Comparison of ENCODE assay signal across 9 mouse cellular contexts in the genomic region with DNA sequence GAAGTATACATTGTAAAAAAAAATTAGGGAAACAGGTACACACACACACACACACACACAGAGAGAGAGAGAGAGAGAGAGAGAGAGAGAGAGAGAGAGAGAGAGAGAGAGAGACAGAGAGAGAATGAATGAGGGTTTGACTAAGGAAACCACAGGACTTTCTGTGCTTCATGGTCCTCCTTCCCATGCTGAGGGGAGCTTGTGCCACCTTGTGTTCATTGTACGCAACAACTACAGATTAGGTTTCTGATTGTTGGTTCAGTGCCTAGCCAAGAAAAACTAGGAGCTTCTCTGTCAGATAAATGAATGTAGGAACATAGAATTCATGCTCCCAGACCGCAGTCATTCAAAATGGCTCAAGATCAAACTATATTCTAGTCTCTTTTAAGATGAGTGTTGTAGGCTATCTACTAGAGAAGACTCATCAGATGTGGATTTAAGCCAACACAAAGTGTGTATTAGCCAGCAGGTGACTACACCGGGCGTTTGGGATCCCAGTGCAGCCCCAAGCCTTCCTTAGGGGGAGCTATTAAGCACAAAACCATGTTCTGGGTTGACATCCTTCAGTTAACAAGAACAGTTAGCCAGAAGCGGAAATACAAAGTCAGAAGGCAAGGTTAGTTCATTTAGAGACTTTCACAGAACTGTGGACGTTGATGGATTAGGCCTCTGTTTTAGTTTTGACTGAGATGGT. TPM values are rescaled to one million over a fixed set of nuclear protein-coding genes. Genes with fewer than 3 reads are reported as not detected.
DNase-seq lines count a peak whose midpoint lies in the region; ATAC-seq lines count a peak whose summit lies in the region.
"Had no signal": no experiment of that assay in that cellular context is flagged by ENCODE, and none has a peak within 500 bp of the region (broad histone marks: within the 10 kb centered on the region; RNA-seq: fewer than 3 reads in every experiment).

No protein-coding gene starts in this region.

- no peaks in the 10 kb centered on the region for H3K27me3 ChIP-seq in liver, embryonic 11.5 days (replicated peaks; ENCODE audit: control insufficient read depth, insufficient read depth, low read length)
- no peaks in the 10 kb centered on the region for H3K27me3 ChIP-seq in hindbrain, embryonic 11.5 days (ENCODE audit: control insufficient read depth, insufficient read depth, low read length)

- no peak overlapping the region for H3K4me3 ChIP-seq in liver, embryonic 11.5 days (ENCODE audit: low read depth, low read length)
- no peak overlapping the region for H3K4me3 ChIP-seq in hindbrain, embryonic 11.5 days (ENCODE audit: low read depth, low read length)
- H3K4me3 ChIP-seq: erythroblast, embryonic 14.5 days had no signal

- H3K4me2 ChIP-seq in liver, embryonic 11.5 days = no peak overlapping the region
- no peak overlapping the region for H3K4me2 ChIP-seq in hindbrain, embryonic 11.5 days (replicated peaks; ENCODE audit: low read depth, low read length)

- DNase-seq in liver = peak; percentile 16
- DNase-seq in liver, embryonic 11.5 days (ENCODE audit: low spot score) = no peak
- DNase-seq in WW6 (ENCODE audit: low read depth, low spot score) = peak; percentile 36
- peak; percentile 86 for DNase-seq in embryo, embryonic 10 days (ENCODE audit: low spot score)
- peak; percentile 62 for DNase-seq in hindbrain, embryonic 11.5 days (ENCODE audit: low spot score)
- DNase-seq in left cerebral cortex, adult 11 months (ENCODE audit: low spot score) = peak; percentile 13
- peak; percentile 16 to 37 for DNase-seq in natural killer cell, adult 2 months (ENCODE audit: low spot score in 2 of 2)

- H3K9ac ChIP-seq in liver, embryonic 11.5 days (ENCODE audit: low read depth, low read length) = no peak overlapping the region
- H3K9ac ChIP-seq in hindbrain, embryonic 11.5 days (ENCODE audit: low read depth, low read length) = no peak overlapping the region

- H3K9me3 ChIP-seq in liver, embryonic 11.5 days (ENCODE audit: control insufficient read depth, low read length) = no peaks in the 10 kb centered on the region
- no peaks in the 10 kb centered on the region for H3K9me3 ChIP-seq in hindbrain, embryonic 11.5 days (ENCODE audit: control insufficient read depth, low read length)

- H3K27ac ChIP-seq in liver, embryonic 11.5 days (ENCODE audit: low read depth, low read length) = no peak overlapping the region
- no peak overlapping the region for H3K27ac ChIP-seq in hindbrain, embryonic 11.5 days (ENCODE audit: low read depth, low read length)

- no peaks in the 10 kb centered on the region for H3K4me1 ChIP-seq in liver, embryonic 11.5 days (replicated peaks; ENCODE audit: control insufficient read depth, insufficient read depth, low read length)
- no peaks in the 10 kb centered on the region for H3K4me1 ChIP-seq in hindbrain, embryonic 11.5 days (replicated peaks; ENCODE audit: control insufficient read depth, insufficient read depth, low read length)

- 65% methylated on average over 6 of the region's 6 CpGs for WGBS in liver, embryonic 11.5 days
- 71% methylated on average over 6 of the region's 6 CpGs for WGBS in hindbrain, embryonic 11.5 days

- ATAC-seq in liver, embryonic 11.5 days (replicated peaks; ENCODE audit: low FRiP score) = no peak
- ATAC-seq in hindbrain, embryonic 11.5 days (ENCODE audit: low FRiP score) = peak; percentile 68; the same call in 1 of the 2 replicates
- ATAC-seq in monocyte, adult 5-6 weeks (replicated peaks; ENCODE audit: insufficient number of reproducible peaks, low FRiP score, low TSS enrichment, poor library complexity, severe bottlenecking) = no peak

- H3K36me3 ChIP-seq in liver, embryonic 11.5 days (ENCODE audit: control insufficient read depth, insufficient read depth, low read length) = no peaks in the 10 kb centered on the region
- no peaks in the 10 kb centered on the region for H3K36me3 ChIP-seq in hindbrain, embryonic 11.5 days (ENCODE audit: control insufficient read depth, insufficient read depth, low read length)

RNA-seq across cellular contexts. Expression of a gene that starts 28.7 kb away (rescaled TPM):
- polyA plus RNA-seq in liver, embryonic 11.5 days (2014; fragmentation: Nextera tagmentation; extraction: Ambion mirVana) = 0.29 TPM in 1 of 2 replicates, not detected in the other
- not detected in 2 replicates for polyA plus RNA-seq in hindbrain, embryonic 11.5 days (2014; fragmentation: Nextera tagmentation; extraction: Ambion mirVana)
- total RNA-seq in monocyte, adult 5-6 weeks (2017) = 1.9 TPM in 1 of 3 replicates, not detected in the others
- polyA plus RNA-seq: erythroblast, embryonic 14.5 days had no signal

RNA-seq across cellular contexts. Expression of a gene that starts 39.6 kb away (rescaled TPM):
- polyA plus RNA-seq in liver, embryonic 11.5 days (2014; fragmentation: Nextera tagmentation; extraction: Ambion mirVana) = 16.2 and 16.8 TPM in 2 replicates
- 41.7 and 42.4 TPM in 2 replicates for polyA plus RNA-seq in hindbrain, embryonic 11.5 days (2014; fragmentation: Nextera tagmentation; extraction: Ambion mirVana)
- 37.5 to 73.6 TPM (median 44.9 TPM) in 3 replicates for total RNA-seq in monocyte, adult 5-6 weeks (2017)
